Mouse (Mus musculus): ENCODE results near the gene Stk39. TPM values are rescaled to one million over a fixed set of nuclear protein-coding genes. Genes with fewer than 3 reads are reported as not detected.
A peak's percentile ranks its signal among the peaks of the same experiment; 100 is the strongest.

Gene Stk39
- total RNA-seq, 2 experiments from 2014 or later, result 71.8 to 75.3 TPM

DNA sequence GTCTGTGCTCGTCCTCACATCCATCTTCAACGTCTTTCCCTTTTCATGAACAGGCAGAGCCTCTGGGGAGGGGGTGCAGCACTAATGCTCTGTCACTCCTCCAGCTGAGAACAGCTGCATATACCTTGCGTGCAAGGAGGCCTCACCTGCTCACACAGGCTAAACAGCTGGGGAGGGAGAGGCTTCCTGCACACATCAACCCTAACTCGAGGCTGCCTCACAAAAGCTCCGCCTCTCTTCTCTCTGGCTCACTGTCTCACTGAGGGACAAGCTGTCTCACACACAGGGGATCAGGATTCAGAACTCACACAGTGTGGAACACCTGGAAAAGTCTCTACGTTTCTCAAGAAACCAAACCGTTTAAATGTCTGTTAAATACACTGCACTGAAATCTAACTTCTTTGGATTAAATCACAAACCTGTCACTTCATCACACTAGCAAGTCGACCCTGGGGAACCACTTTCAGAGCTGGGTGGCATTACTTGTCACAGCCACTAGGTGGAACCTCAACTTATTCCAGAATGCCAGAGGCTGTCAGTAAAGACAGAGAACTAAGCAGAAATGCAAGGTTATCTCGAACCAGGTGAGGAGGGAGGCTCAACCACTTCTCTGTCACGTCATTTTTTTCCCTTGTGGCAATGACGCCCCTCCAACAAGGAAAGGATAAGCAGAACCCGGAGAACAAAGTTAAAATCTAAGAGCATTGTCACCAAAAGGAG, 107.7 kb downstream of the Stk39 start:
- H3K27ac ChIP-seq, result no peak overlapping the region
- H3K4me3 ChIP-seq, result no peak overlapping the region
- peak; percentile 95 for TF ChIP-seq CTCF (conservative IDR thresholded peaks at IDR 0.05)
- peak; percentile 47 to 62 for DNase-seq (ENCODE audit: low spot score in 2 of 2)

DNA sequence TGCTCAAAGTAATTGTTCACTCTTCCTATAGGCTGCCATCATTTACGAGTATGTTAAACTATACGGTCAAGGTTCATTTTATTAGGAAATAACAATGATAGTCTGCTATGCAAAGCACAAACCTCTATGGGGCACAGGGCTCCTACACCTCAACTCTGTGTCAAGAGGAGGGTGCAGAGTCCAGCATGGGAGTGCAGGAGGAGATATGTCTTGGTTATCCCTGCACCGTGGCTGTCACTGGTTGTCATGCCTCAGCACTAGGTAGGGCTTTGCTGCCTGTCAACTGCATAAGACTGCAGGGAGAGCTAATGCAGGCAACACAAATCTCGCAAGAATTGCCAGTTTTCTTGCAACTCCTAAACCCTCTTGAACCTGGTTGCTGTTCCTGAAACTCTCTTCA, 108.9 kb downstream of the Stk39 start:
- H3K4me3 ChIP-seq, result no peak overlapping the region
- H3K27ac ChIP-seq, result no peak overlapping the region
- no peak for DNase-seq (ENCODE audit: low spot score in 2 of 2)
- TF ChIP-seq CTCF (conservative IDR thresholded peaks at IDR 0.05), result no peak

DNA sequence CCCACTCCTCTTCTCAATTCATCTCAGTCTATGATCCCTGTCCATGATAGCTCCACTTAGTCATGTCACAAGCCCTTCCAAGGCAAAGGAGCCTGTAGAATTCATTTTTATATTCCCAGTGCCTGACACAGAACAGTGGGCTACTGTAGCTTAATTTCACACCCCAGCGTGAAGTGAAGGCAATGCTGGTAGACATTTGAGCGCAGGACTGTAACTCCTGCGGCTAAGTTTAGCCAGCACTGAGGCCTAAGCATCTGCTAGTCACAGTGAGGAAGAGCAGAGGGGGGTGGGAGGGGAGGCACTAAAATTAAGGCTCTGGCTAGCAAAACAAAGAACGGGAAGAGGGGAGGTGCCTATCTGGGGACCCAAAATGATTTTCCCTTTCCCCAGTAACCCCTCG, 110.4 kb downstream of the Stk39 start:
- H3K27ac ChIP-seq, result no peak overlapping the region
- no peak for TF ChIP-seq CTCF (conservative IDR thresholded peaks at IDR 0.05)

DNA sequence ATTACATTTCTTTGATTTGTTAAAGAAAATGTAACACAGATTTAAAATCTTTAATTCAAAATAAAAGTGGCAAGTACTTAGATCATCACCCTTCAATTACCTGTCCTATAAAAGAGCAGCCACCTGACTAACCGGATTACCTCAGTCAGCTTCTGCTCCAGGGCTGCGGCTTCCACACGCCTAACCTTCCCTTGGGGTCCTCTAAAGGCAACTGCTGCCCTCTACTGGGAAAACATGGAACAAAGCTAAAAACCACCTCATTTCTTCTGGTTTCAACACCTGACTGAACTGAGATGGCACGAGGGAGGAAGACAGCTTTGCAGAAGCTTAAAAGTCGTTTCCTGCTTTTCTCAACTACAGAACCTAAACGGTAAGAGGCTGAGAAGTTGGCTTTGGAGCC, 121.4 kb downstream of the Stk39 start:
- peak; percentile 88 for TF ChIP-seq CTCF (conservative IDR thresholded peaks at IDR 0.05)
- Histone ChIP-seq H3K4me3 (no peak overlapping the region), H3K27ac (no peak overlapping the region)
- peak; percentile 79 to 87 for DNase-seq (ENCODE audit: low spot score in 2 of 2)

More for the DNA sequence above, 110.4 kb downstream of the Stk39 start:
- no peak for DNase-seq (ENCODE audit: low spot score in 2 of 2)
- no peak overlapping the region for H3K4me3 ChIP-seq

- Histone ChIP-seq H3K4me3 (peak overlapping the region; percentile 41), H3K27ac (peak overlapping the region; percentile 79)
- peak; percentile 84 to 92 for DNase-seq (ENCODE audit: low spot score in 2 of 2)
- TF ChIP-seq CTCF (conservative IDR thresholded peaks at IDR 0.05), result peak; percentile 97
Measured at GRCm38 (mm10) chr2:68349593-68350383, 122.3 kb downstream of the Stk39 start.

DNA sequence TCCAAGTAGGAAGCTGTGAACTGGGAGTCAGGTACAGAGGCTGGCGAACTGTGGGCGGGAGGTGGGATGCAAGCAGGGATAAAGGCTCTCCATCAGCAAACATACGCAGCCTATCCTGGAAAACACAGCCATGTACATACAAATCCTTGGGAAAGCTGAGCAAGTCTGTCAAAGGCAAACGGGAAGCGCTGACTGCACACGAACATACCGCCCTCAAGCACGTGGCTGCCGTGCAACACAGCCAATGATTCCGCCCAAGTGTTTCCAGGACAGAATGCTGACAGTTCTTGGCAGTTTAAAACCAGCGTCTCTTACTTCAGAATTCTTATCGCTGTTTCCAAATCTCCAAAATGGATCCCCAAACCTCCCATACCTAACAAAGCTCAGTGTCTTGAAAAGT, 123.1 kb downstream of the Stk39 start:
- H3K4me3 ChIP-seq, result peak overlapping the region; percentile 41
- no peak for TF ChIP-seq CTCF (conservative IDR thresholded peaks at IDR 0.05)

GRCm38 (mm10) chr2:68346606-68347237, 125.3 kb downstream of the Stk39 start:
- H3K27ac ChIP-seq, result peak overlapping the region; percentile 79
- DNase-seq (ENCODE audit: low spot score in 2 of 2), result peak in 1 of 2 experiments; percentile 56
- peak; percentile 47 for TF ChIP-seq CTCF (conservative IDR thresholded peaks at IDR 0.05)

More for the DNA sequence above, 123.1 kb downstream of the Stk39 start:
- H3K27ac ChIP-seq, result peak overlapping the region; percentile 79
- peak; percentile 43 to 58 for DNase-seq (ENCODE audit: low spot score in 2 of 2)

DNA sequence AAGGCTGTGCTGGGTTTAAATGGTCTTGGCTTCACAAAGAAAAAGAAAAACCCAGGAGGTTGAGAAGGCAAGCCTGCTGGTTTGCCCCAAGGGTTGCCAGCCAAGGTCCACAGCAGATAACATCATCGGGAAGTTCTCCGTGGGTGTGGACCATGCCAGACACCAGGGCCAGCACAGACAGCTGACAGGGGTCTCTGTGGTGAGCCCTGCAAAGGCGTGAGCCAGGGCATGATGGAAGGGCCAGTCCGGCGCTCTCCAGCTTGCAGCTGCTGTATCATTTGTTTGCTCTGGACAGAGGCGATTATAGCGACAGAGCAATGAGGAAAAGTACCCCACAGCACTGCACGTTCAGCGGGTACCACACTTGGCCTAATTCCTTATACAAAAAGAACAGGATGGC, 126.8 kb downstream of the Stk39 start:
- Histone ChIP-seq H3K4me3 (no peak overlapping the region), H3K27ac (peak overlapping the region; percentile 59)
- no peak for DNase-seq (ENCODE audit: low spot score in 2 of 2)
- no peak for TF ChIP-seq CTCF (conservative IDR thresholded peaks at IDR 0.05)

More at GRCm38 (mm10) chr2:68346606-68347237, 125.3 kb downstream of the Stk39 start:
- no peak overlapping the region for H3K4me3 ChIP-seq

DNA sequence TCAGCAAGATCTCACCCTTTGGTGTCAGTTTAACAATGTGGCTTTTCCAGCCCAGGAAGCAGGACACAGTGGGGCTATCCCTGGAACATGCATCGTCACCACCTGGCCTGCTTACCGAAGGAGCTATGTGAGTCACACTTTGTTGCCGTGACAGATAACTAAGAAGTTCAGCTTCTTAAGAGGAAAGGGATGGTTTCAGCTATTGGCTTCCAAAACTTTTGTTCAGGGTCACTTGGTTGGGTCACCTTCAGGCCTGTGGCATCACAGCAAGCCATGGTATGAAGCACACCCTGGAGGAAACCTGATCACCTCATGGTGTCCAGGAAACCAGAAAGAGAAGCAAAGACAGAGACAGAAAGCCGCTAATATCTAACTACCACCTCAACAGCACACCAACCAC, 128.3 kb downstream of the Stk39 start:
- Histone ChIP-seq H3K27ac (no peak overlapping the region), H3K4me3 (no peak overlapping the region)
- no peak for DNase-seq (ENCODE audit: low spot score in 2 of 2)
- no peak for TF ChIP-seq CTCF (conservative IDR thresholded peaks at IDR 0.05)

DNA sequence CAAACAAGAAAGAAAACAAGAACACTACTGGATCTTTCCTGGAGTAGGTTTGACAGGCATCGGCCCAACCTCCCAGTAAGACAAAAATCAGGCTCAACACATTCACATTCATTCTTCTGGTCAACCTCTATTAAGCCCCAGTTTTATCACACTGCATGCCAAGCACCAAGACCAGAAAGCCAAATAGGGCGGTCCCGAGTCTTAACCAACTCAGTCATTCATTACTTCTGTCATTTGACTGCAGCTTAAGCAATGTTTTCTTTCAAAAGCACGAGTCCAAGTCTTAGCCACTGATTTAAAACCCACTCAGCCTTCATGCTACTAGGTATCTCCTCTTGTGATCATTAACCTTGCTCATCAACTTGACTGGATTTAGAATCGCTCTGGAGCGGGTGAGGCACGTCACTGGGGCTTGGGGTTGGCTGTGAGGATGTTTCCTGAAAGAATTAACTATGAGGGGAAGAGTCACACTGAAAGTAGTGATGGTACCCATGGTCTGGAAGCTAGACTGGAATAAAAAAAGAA, 129.9 kb downstream of the Stk39 start:
- no peak for TF ChIP-seq CTCF (conservative IDR thresholded peaks at IDR 0.05)
- H3K4me3 ChIP-seq, result no peak overlapping the region
- H3K27ac ChIP-seq, result no peak overlapping the region
- DNase-seq (ENCODE audit: low spot score in 2 of 2), result no peak

- no peak overlapping the region for H3K27ac ChIP-seq
- no peak overlapping the region for H3K4me3 ChIP-seq
- no peak for DNase-seq (ENCODE audit: low spot score in 2 of 2)
- no peak for TF ChIP-seq CTCF (conservative IDR thresholded peaks at IDR 0.05)
Measured at GRCm38 (mm10) chr2:68336913-68337312, 135.2 kb downstream of the Stk39 start.

DNA sequence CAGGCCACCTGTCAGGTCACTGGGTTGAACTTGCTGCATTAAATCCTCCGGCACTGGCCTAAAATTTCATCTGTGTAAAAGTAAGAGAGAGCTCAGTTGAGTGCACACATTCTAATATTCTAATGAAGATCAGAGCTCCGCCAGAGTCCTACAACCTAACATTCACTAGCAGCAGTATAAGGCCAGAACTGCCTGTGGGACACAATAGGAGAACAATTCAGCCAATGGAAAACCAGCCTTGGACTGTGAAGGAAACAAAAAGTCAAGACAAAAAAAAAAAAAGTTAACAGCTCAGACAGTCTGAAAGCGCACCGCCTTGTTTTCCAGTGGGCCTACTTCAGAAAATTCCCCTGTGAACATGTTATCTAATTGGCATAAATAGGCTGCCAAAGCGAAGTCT, 137.1 kb downstream of the Stk39 start:
- TF ChIP-seq CTCF (conservative IDR thresholded peaks at IDR 0.05), result no peak
- H3K4me3 ChIP-seq, result no peak overlapping the region
- DNase-seq (ENCODE audit: low spot score in 2 of 2), result no peak
- H3K27ac ChIP-seq, result no peak overlapping the region

DNA sequence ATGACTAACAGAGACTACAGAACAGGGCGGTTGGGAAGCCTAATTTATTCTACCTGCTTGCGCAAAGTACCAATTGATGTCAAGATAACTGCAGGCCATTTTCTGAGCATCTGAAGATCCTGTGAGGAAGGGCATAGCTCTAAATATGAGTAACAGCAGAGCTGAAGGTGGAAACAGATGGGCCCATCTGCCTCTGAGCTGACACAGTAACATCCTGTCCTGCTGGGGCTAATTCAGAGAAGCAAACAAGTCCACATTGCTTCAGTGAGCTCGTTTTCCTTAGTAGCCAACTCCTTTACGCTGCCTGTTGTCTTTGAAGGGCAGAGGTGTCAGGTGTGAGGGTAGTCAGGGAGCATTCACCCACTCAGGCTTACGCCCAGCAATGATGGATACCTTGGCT, 146.8 kb downstream of the Stk39 start:
- DNase-seq (ENCODE audit: low spot score in 2 of 2), result peak in 1 of 2 experiments; percentile 43
- no peak for TF ChIP-seq CTCF (conservative IDR thresholded peaks at IDR 0.05)
- H3K4me3 ChIP-seq, result no peak overlapping the region
- H3K27ac ChIP-seq, result peak overlapping the region; percentile 83
